Mouse (Mus musculus) olfactory bulb, adult 2 months (tissue): ENCODE measurements at regions not wholly inside any gene's neighbourhood (a gene's known extent, or its start where the extent isn't known, plus 50 kb on each side); places are given as distances from the start of the nearest gene placed in this dataset.

Experiments used
- CTCF ChIP-seq: fragments of 200-500 bp; IDR thresholded peaks from 2 replicates; pipeline ENCODE4 v1.5.1; 2012; ENCODE audit warnings: low read depth, mild to moderate bottlenecking, low read length, moderate library complexity; ENCODE audit not compliant: insufficient read depth
- POLR2A ChIP-seq: fragments of 200-500 bp; IDR thresholded peaks from 2 replicates; pipeline ENCODE4 v1.6.1; 2012; ENCODE audit warnings: mild to moderate bottlenecking, low read depth, low read length, moderate library complexity; ENCODE audit not compliant: insufficient read depth

- TF ChIP-seq POLR2A (no peak), CTCF (no peak)
Observed at GRCm38 (mm10) chr3:149360164-149360563, 369.8 kb upstream of the Adgrl2 start.
